10 mouse cellular contexts compared by ENCODE assay signal in the genomic region with DNA sequence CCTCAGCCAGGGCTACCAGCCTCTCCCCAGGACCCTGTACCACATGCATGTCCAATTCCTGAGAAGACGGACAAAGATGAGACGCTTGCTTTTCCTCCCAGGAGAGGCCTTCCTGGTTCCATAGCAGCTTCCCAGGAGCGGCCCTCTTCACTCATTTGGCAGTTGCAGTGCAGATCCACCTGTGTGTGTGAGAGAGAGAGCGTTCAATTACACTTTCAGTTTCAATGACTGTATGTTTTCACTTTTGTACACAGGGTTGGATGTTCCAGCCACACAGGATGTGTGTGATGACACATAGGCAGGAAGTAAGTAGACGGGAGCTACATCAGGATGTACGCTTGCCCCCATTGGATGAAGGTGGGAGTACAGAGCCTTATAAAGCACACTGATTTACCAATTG. TPM values are rescaled to one million over a fixed set of nuclear protein-coding genes. Genes with fewer than 3 reads are reported as not detected.
DNase-seq lines count a peak whose midpoint lies in the region; ATAC-seq and TF ChIP-seq lines count a peak whose summit lies in the region.
"Had no signal": no experiment of that assay in that cellular context is flagged by ENCODE, and none has a peak within 500 bp of the region (broad histone marks: within the 10 kb centered on the region; RNA-seq: fewer than 3 reads in every experiment).

No protein-coding gene starts in this region.

- DNase-seq in heart, adult 9 months (ENCODE audit: low spot score in 2 of 2), result peak; percentile 3 to 41
- DNase-seq in heart, postnatal 4 days, result no peak
- DNase-seq in lung, adult 2 months, result no peak
- peak; percentile 7 to 36 for DNase-seq in thymus, adult 18-20 months
- DNase-seq in midbrain, embryonic 11.5 days (ENCODE audit: low spot score, missing footprints), result no peak
- DNase-seq in right cerebral cortex, postnatal 25 days, result no peak
- DNase-seq in ovary, postnatal 10 days (ENCODE audit: low spot score), result no peak
- DNase-seq: adrenal gland, adult 8-10 months; gastrocnemius, postnatal 36 days had no signal

- H3K9me3 ChIP-seq in midbrain, embryonic 11.5 days (ENCODE audit: control insufficient read depth, low read length), result no peaks in the 10 kb centered on the region

- peak; percentile 96 for ATAC-seq in CD4-positive, CD25-positive, alpha-beta regulatory T cell, adult 4 months
- ATAC-seq in midbrain, embryonic 11.5 days (ENCODE audit: low FRiP score), result no peak

- H3K4me3 ChIP-seq in lung, adult 2 months (replicated peaks; ENCODE audit: extremely low read depth, low read depth, low read length), result peak overlapping the region; percentile 51
- no peak overlapping the region for H3K4me3 ChIP-seq in midbrain, embryonic 11.5 days (ENCODE audit: low read depth, low read length)

- no peaks in the 10 kb centered on the region for H3K36me3 ChIP-seq in midbrain, embryonic 11.5 days (ENCODE audit: control insufficient read depth, insufficient read depth, low read length)

- H3K27me3 ChIP-seq in midbrain, embryonic 11.5 days (ENCODE audit: control insufficient read depth, insufficient read depth, low read length), result peaks cover 3% of the 10 kb centered on the region; the same call in 1 of the 2 replicates

- no peaks in the 10 kb centered on the region; the same call in 1 of the 2 replicates for H3K4me1 ChIP-seq in lung, adult 2 months (ENCODE audit: control insufficient read depth, insufficient read depth, low read length)
- peaks cover 9% of the 10 kb centered on the region; the same call in 1 of the 2 replicates for H3K4me1 ChIP-seq in midbrain, embryonic 11.5 days (ENCODE audit: control insufficient read depth, insufficient read depth, low read length)

- no peak for TF ChIP-seq CTCF in lung, adult 2 months (IDR thresholded peaks at IDR 0.05; ENCODE audit: insufficient read depth, low read length)

- TF ChIP-seq POLR2A in lung, adult 2 months (IDR thresholded peaks at IDR 0.05; ENCODE audit: borderline replicate concordance, extremely low read depth, low read depth, low read length), result no peak

- WGBS in lung, adult 2 months, result 56% methylated on average over 6 of the region's 6 CpGs
- WGBS in midbrain, embryonic 11.5 days, result 84% methylated on average over 6 of the region's 6 CpGs

- no peak overlapping the region for H3K27ac ChIP-seq in midbrain, embryonic 11.5 days (ENCODE audit: low read depth, low read length)

- no peak overlapping the region for H3K9ac ChIP-seq in midbrain, embryonic 11.5 days (ENCODE audit: low read length)

- H3K4me2 ChIP-seq in midbrain, embryonic 11.5 days, result no peak overlapping the region

RNA-seq across cellular contexts. Expression of gene Foxn2, which starts 37.2 kb away (rescaled TPM):
- 10 to 100 TPM; 13.6 to 13.9 TPM for total RNA-seq in heart, postnatal 4 days (2021)
- polyA plus RNA-seq in CD4-positive, CD25-positive, alpha-beta regulatory T cell, adult 4 months (2017; shearing (Covaris generic)), result 10 to 100 TPM; 34.5 to 41.0 TPM
- 7.0 and 7.5 TPM in 2 replicates for polyA plus RNA-seq in lung, adult 2 months (2012; rRNA removed)
- 7.2 and 8.2 TPM in 2 replicates for polyA plus RNA-seq in midbrain, embryonic 11.5 days (2014; fragmentation: Nextera tagmentation; extraction: Ambion mirVana)

Comparison
In these comparisons a context has a peak if more than half of its experiments do, and no peak if none do; other contexts are left out.
1. DNase-seq: peak in heart, adult 9 months (2 of 2) and thymus, adult 18-20 months (2 of 2); none in heart, postnatal 4 days (single experiment), lung, adult 2 months (single experiment), midbrain, embryonic 11.5 days (single experiment), right cerebral cortex, postnatal 25 days (single experiment) and ovary, postnatal 10 days (single experiment).